Mouse (Mus musculus) lung, postnatal 0 days (tissue): ENCODE measurements around the gene Ttll2. TPM values are rescaled to one million over a fixed set of nuclear protein-coding genes. Genes with fewer than 3 reads are reported as not detected.
"Not testable (repeated sequence)": the region's sequence is repeated elsewhere in the genome, so short reads cannot be mapped to it uniquely, and the experiment has no call there.

Experiments used
- ATAC-seq: fragments of 200-750 bp; cut with Nextera tagmentation; 2 replicates; pipeline ENCODE4 v1.8.0; 2017; ENCODE audit warnings: moderate library complexity
- DNase-seq: peaks from one replicate; pipeline ENCODE4 v3.0.0-alpha.2; 2016; ENCODE audit warnings: low spot score
- H3K27ac ChIP-seq: fragments of 300-500 bp; sonication (generic); 2 replicates; pipeline ENCODE4 v1.5.1; 2014; ENCODE audit warnings: antibody characterized with exemption, mild to moderate bottlenecking, low read length, mixed read lengths
- H3K27me3 ChIP-seq: fragments of 300-500 bp; sonication (generic); replicated peaks from 2 replicates; pipeline ENCODE4 v1.6.1; 2014; ENCODE audit warnings: low read length, mixed read lengths; ENCODE audit not compliant: insufficient read depth
- H3K36me3 ChIP-seq: fragments of 300-500 bp; sonication (generic); 2 replicates; pipeline ENCODE4 v1.6.1; 2014; ENCODE audit warnings: low read length, mixed read lengths; ENCODE audit not compliant: insufficient read depth
- H3K4me1 ChIP-seq: fragments of 300-500 bp; sonication (generic); 2 replicates; pipeline ENCODE4 v1.6.1; 2014; ENCODE audit warnings: antibody characterized with exemption, low read depth, low read length, mixed read lengths; ENCODE audit not compliant: insufficient read depth
- H3K4me2 ChIP-seq: fragments of 300-500 bp; sonication (generic); replicated peaks from 2 replicates; pipeline ENCODE4 v1.6.1; 2014; ENCODE audit warnings: low read depth, mild to moderate bottlenecking, low read length, moderate library complexity, mixed read lengths
- H3K4me3 ChIP-seq: fragments of 300-500 bp; sonication (generic); 2 replicates; pipeline ENCODE4 v1.5.1; 2014; ENCODE audit warnings: low read depth, low read length
- H3K9ac ChIP-seq: fragments of 300-500 bp; sonication (generic); replicated peaks from 2 replicates; pipeline ENCODE4 v1.6.1; 2014; ENCODE audit warnings: low read depth, mild to moderate bottlenecking
- H3K9me3 ChIP-seq: fragments of 300-500 bp; sonication (generic); 2 replicates; pipeline ENCODE4 v1.6.1; 2016; ENCODE audit warnings: low read length, mixed read lengths
- WGBS: fragments of 180-500 bp; shearing (Covaris S2); extraction: QIAGEN DNeasy Blood & Tissue Kit; methylation state at CpG from one replicate; pipeline ENCODE4 v1.1.7; 2014; 5-methylcytosine and 5-hydroxymethylcytosine counted together
- polyA plus RNA-seq: library from polyadenylated mRNA; unstranded; fragments of >200 nt; fragmentation: Nextera tagmentation; extraction: Ambion mirVana; gene quantifications from 2 replicates; pipeline ENCODE4 v1.2.1, GENCODE M21; 2015

The Ttll2 gene
- polyA plus RNA-seq, 1 experiment from 2014 or later = not detected

DNA sequence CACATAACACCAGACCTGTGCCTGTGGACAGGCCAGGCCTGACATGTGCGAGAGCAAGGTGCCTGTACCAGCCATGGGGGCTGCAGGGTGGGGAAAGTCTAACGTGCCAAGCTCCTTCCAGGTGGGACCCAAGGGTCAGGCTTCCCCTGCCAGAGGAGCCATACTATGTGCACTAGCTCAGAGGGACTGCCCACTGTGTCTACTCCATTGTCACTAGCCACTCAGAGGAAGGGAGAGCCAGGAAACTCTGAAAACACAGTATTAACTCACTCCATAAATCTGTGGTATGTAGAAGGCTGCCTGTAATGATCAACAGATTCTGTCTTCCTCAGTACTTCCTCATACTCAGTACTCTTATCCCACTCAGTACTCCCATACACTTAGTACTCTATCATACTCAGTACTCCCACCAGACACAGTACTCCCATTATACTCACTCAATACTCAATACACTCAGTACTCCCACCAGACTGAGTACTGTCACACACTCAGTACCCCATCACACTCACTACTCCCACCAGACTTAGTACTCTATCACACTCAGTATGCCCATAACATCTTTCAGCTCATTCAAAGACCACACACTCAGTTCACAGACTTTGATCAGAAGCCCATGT, 36.0 kb upstream of the Ttll2 start:
- not testable (repeated sequence) for H3K27me3 ChIP-seq, H3K4me1 ChIP-seq, DNase-seq, H3K4me2 ChIP-seq, H3K36me3 ChIP-seq, H3K27ac ChIP-seq, H3K9me3 ChIP-seq, H3K4me3 ChIP-seq, ATAC-seq, H3K9ac ChIP-seq
- no CpG with 5 or more reads among the region's 2 CpGs for WGBS

GRCm38 (mm10) chr17:7386016-7386415, 33.5 kb upstream of the Ttll2 start:
- not testable (repeated sequence) for H3K4me1 ChIP-seq, H3K36me3 ChIP-seq, H3K27ac ChIP-seq, H3K27me3 ChIP-seq, H3K9me3 ChIP-seq, DNase-seq, H3K4me3 ChIP-seq, H3K9ac ChIP-seq, H3K4me2 ChIP-seq, ATAC-seq
- WGBS = 74% methylated on average over 8 of the region's 8 CpGs

GRCm38 (mm10) chr17:7385364-7385763, 32.9 kb upstream of the Ttll2 start, which contains the start of gene Unc93a2:
TSS of gene Unc93a2 (minus strand) at chr17:7385464.
- not testable (repeated sequence) for H3K27ac ChIP-seq, H3K4me1 ChIP-seq, H3K36me3 ChIP-seq, H3K9me3 ChIP-seq, H3K27me3 ChIP-seq, H3K4me2 ChIP-seq, H3K4me3 ChIP-seq, H3K9ac ChIP-seq, DNase-seq, ATAC-seq
- 72% methylated on average over 3 of the region's 3 CpGs for WGBS

DNA sequence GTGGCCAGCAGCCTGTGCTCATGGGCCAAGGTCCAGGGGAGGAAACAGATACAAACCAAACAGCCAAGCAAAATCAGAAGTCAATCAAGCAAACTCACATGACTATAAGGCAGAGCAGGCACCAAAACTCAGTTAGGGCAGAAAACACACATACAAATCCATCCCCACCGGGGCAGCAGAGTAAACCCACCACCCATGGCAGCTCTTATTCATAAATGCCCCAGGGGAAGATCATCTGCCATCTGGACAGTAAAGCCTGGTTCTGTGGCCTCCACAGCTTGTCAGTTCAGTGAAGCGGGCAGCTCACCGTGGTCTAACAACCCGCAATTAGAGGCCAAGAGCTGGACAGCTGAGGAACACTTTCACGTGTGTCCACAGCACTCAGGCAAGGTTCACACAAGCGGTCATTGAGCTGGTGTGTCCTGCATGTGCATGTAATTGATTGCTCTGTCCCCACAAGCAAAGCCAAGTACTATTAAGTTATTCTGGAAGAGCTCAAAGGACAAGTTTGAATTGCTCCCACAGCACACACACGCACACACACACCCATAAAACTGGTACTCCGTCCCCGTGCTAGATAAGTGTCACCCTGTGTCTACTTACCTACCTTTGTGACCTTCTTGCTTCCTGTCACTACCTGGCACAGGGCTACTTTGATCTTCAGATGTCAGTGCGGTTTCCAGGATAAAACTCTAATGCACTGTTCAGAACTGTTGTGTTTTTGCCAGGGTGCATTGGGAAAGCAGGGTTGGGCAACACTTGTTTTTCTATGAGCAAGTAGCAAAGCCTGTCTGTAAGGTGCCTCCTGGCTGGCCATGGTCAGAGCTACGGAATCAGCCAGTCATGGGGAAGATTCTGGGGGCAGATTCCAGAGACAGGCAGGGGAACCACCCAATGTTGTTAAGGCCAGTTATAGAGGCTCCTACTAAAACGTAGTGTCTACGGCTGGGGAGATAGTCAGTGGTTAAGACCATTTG, 31.0 kb upstream of the Ttll2 start:
- not testable (repeated sequence) for H3K4me2 ChIP-seq, ATAC-seq, H3K4me3 ChIP-seq, DNase-seq, H3K27ac ChIP-seq, H3K4me1 ChIP-seq, H3K9ac ChIP-seq, H3K9me3 ChIP-seq, H3K36me3 ChIP-seq, H3K27me3 ChIP-seq
- WGBS = 77% methylated on average over 7 of the region's 13 CpGs

GRCm38 (mm10) chr17:7382711-7383110, 30.2 kb upstream of the Ttll2 start:
- ATAC-seq, DNase-seq: not testable (repeated sequence)

GRCm38 (mm10) chr17:7377907-7378306, 25.4 kb upstream of the Ttll2 start:
- H3K4me2 ChIP-seq, H3K4me1 ChIP-seq, H3K36me3 ChIP-seq, DNase-seq, H3K27me3 ChIP-seq, H3K4me3 ChIP-seq, ATAC-seq, H3K27ac ChIP-seq, H3K9me3 ChIP-seq, H3K9ac ChIP-seq: not testable (repeated sequence)
- WGBS = 12% methylated on average over 2 of the region's 3 CpGs

More at GRCm38 (mm10) chr17:7382711-7383110, 30.2 kb upstream of the Ttll2 start:
- H3K4me3 ChIP-seq, H3K27me3 ChIP-seq, H3K4me1 ChIP-seq, H3K27ac ChIP-seq, H3K9me3 ChIP-seq, H3K36me3 ChIP-seq, H3K4me2 ChIP-seq, H3K9ac ChIP-seq: not testable (repeated sequence)
- 80% methylated on average over 1 of the region's 3 CpGs for WGBS

- WGBS = 86% methylated on average over 1 of the region's 3 CpGs
- not testable (repeated sequence) for H3K27ac ChIP-seq, ATAC-seq, DNase-seq, H3K36me3 ChIP-seq, H3K4me2 ChIP-seq, H3K4me1 ChIP-seq, H3K9ac ChIP-seq, H3K27me3 ChIP-seq, H3K4me3 ChIP-seq, H3K9me3 ChIP-seq
These were observed 24.6 kb upstream of the Ttll2 start for GRCm38 (mm10) chr17:7376951-7377700.

GRCm38 (mm10) chr17:7371879-7372278, 19.4 kb upstream of the Ttll2 start, which contains the start of gene Gm49630:
TSS of gene Gm49630 (minus strand) at chr17:7371979.
- not testable (repeated sequence) for ATAC-seq, H3K4me1 ChIP-seq, H3K27ac ChIP-seq, H3K9me3 ChIP-seq, H3K36me3 ChIP-seq, H3K4me2 ChIP-seq, DNase-seq, H3K27me3 ChIP-seq, H3K9ac ChIP-seq, H3K4me3 ChIP-seq
- WGBS = no CpG with 5 or more reads among the region's 5 CpGs

GRCm38 (mm10) chr17:7369401-7369800, 16.9 kb upstream of the Ttll2 start:
- not testable (repeated sequence) for ATAC-seq, H3K27me3 ChIP-seq, H3K36me3 ChIP-seq, H3K9ac ChIP-seq, H3K4me1 ChIP-seq, H3K27ac ChIP-seq, H3K9me3 ChIP-seq, H3K4me2 ChIP-seq, DNase-seq, H3K4me3 ChIP-seq
- 45% methylated on average over 4 of the region's 6 CpGs for WGBS
